Mouse (Mus musculus) cerebellum, adult 2 months (tissue): ENCODE measurements around the gene Gm17651. TPM values are rescaled to one million over a fixed set of nuclear protein-coding genes. Genes with fewer than 3 reads are reported as not detected.
A peak's percentile ranks its signal among the peaks of the same experiment; 100 is the strongest.

ENCODE experiments used
- DNase-seq, 2 experiments: peaks; one replicate each; pipeline ENCODE4 v3.0.0; 2021
- H3K27ac ChIP-seq: fragments of 200-500 bp; 2 replicates; pipeline ENCODE4 v1.5.1; 2012; ENCODE audit warnings: low read length, control low read depth, inconsistent platforms; ENCODE audit not compliant: insufficient read depth
- H3K27me3 ChIP-seq: fragments of 200-500 bp; 2 replicates; pipeline ENCODE4 v1.6.1; 2012; ENCODE audit warnings: inconsistent platforms, mild to moderate bottlenecking, low read length, moderate library complexity; ENCODE audit not compliant: control insufficient read depth, insufficient read depth
- H3K4me1 ChIP-seq: fragments of 200-500 bp; 2 replicates; pipeline ENCODE4 v1.6.1; 2011; ENCODE audit warnings: low read length; ENCODE audit not compliant: control insufficient read depth, insufficient read depth
- H3K4me3 ChIP-seq: fragments of 200-500 bp; replicated peaks from 2 replicates; pipeline ENCODE3; 2011; ENCODE audit warnings: mild to moderate bottlenecking, low read depth, low read length, control low read depth; ENCODE audit not compliant: insufficient read depth
- CTCF ChIP-seq: fragments of 200-500 bp; IDR thresholded peaks from 2 replicates; pipeline ENCODE4 v1.5.1; 2011; ENCODE audit warnings: low read depth, mild to moderate bottlenecking, control low read depth, low read length, moderate library complexity, borderline replicate concordance; ENCODE audit not compliant: insufficient read depth
- POLR2A ChIP-seq: fragments of 200-500 bp; IDR thresholded peaks from 2 replicates; pipeline ENCODE4 v1.6.1; 2011; ENCODE audit warnings: low read length, control low read depth, borderline replicate concordance; ENCODE audit not compliant: insufficient read depth
- WGBS: fragments of 180-500 bp; shearing (Covaris S2); methylation state at CpG from one replicate; pipeline ENCODE4 v1.1.7; 2018; 5-methylcytosine and 5-hydroxymethylcytosine counted together
- polyA plus RNA-seq: library from polyadenylated mRNA; depleted of rRNA; stranded (reverse); fragments of >200 nt; gene quantifications from 2 replicates; pipeline ENCODE4 v1.2.3, GENCODE M21; 2012

The Gm17651 gene
- polyA plus RNA-seq, 1 experiment: not detected

- no peak overlapping the region for H3K4me3 ChIP-seq
- DNase-seq: no peak
- no peaks in the 10 kb centered on the region for H3K27me3 ChIP-seq
- WGBS: 80% methylated on average over 4 of the region's 4 CpGs
- H3K27ac ChIP-seq: no peak overlapping the region
- H3K4me1 ChIP-seq: no peaks in the 10 kb centered on the region
- TF ChIP-seq POLR2A (no peak), CTCF (no peak)
Measured at GRCm38 (mm10) chr3:97686372-97687117, 12.1 kb upstream of the Gm17651 start.

- WGBS: 24% methylated on average over 16 of the region's 16 CpGs
- TF ChIP-seq CTCF (no peak), POLR2A (no peak)
- H3K27ac ChIP-seq: no peak overlapping the region
- no peaks in the 10 kb centered on the region for H3K27me3 ChIP-seq
- no peak overlapping the region for H3K4me3 ChIP-seq
- DNase-seq: no peak
- no peaks in the 10 kb centered on the region for H3K4me1 ChIP-seq
Measured at GRCm38 (mm10) chr3:97683560-97684195, 9.2 kb upstream of the Gm17651 start.

- H3K4me3 ChIP-seq: no peak overlapping the region
- H3K27ac ChIP-seq: no peak overlapping the region
- 42% methylated on average over 5 of the region's 5 CpGs for WGBS
- no peaks in the 10 kb centered on the region for H3K27me3 ChIP-seq
- TF ChIP-seq POLR2A (no peak), CTCF (no peak)
- H3K4me1 ChIP-seq: no peaks in the 10 kb centered on the region
- DNase-seq: no peak
Measured at GRCm38 (mm10) chr3:97682576-97682975, 8.1 kb upstream of the Gm17651 start.

- Histone ChIP-seq H3K4me1 (no peaks in the 10 kb centered on the region), H3K27ac (no peak overlapping the region), H3K4me3 (peak overlapping the region; percentile 54), H3K27me3 (no peaks in the 10 kb centered on the region)
- DNase-seq: no peak
- TF ChIP-seq CTCF (no peak), POLR2A (no peak)
- WGBS: 4% methylated on average over 11 of the region's 11 CpGs
Measured at GRCm38 (mm10) chr3:97682159-97682502, 7.6 kb upstream of the Gm17651 start.

GRCm38 (mm10) chr3:97681321-97682158, 7.0 kb upstream of the Gm17651 start:
- Histone ChIP-seq H3K4me3 (peak overlapping the region; percentile 54), H3K4me1 (no peaks in the 10 kb centered on the region), H3K27me3 (no peaks in the 10 kb centered on the region), H3K27ac (no peak overlapping the region)
- TF ChIP-seq CTCF: peak; percentile 47; the same call in 1 of the 2 replicates
- TF ChIP-seq POLR2A: no peak
- WGBS: 2% methylated on average over 33 of the region's 33 CpGs
- peak; percentile 54 to 58 for DNase-seq

GRCm38 (mm10) chr3:97680631-97681320, 6.3 kb upstream of the Gm17651 start:
- Histone ChIP-seq H3K4me3 (peak overlapping the region; percentile 45), H3K27ac (no peak overlapping the region), H3K4me1 (no peaks in the 10 kb centered on the region), H3K27me3 (no peaks in the 10 kb centered on the region)
- TF ChIP-seq CTCF: peak; percentile 78
- TF ChIP-seq POLR2A: no peak
- DNase-seq: peak; percentile 69 to 77
- 6% methylated on average over 28 of the region's 28 CpGs for WGBS

GRCm38 (mm10) chr3:97678416-97678815, 3.9 kb upstream of the Gm17651 start:
- 91% methylated on average over 3 of the region's 3 CpGs for WGBS
- DNase-seq: no peak
- no peak overlapping the region for H3K27ac ChIP-seq
- no peak for TF ChIP-seq CTCF
- TF ChIP-seq POLR2A: no peak
- H3K27me3 ChIP-seq: no peaks in the 10 kb centered on the region
- no peak overlapping the region for H3K4me3 ChIP-seq
- H3K4me1 ChIP-seq: no peaks in the 10 kb centered on the region
